Mouse (Mus musculus): ENCODE measurements at regions not wholly inside any gene's neighbourhood (a gene's known extent, or its start where the extent isn't known, plus 50 kb on each side); places are given as distances from the start of the nearest gene placed in this dataset.

GRCm38 (mm10) chr17:44398231-44398630 lies 209.8 kb downstream of the Clic5 start:
- Histone ChIP-seq H3K27ac (ENCODE audit: low read length) (no peak overlapping the region), H3K36me3 (ENCODE audit: control insufficient read depth, insufficient read depth, low read length) (no peaks in the 10 kb centered on the region), H3K4me3 (ENCODE audit: low read depth, low read length) (no peak overlapping the region), H3K27me3 (ENCODE audit: control insufficient read depth, insufficient read depth, low read length) (no peaks in the 10 kb centered on the region), H3K4me1 (ENCODE audit: control insufficient read depth, insufficient read depth, low read length) (no peaks in the 10 kb centered on the region), H3K4me2 (replicated peaks; ENCODE audit: low read depth, low read length) (no peak overlapping the region), H3K9me3 (ENCODE audit: control insufficient read depth, low read depth, low read length) (no peaks in the 10 kb centered on the region), H3K9ac (replicated peaks; ENCODE audit: low read depth, low read length) (no peak overlapping the region)
- no peak for ATAC-seq (ENCODE audit: insufficient number of reproducible peaks, insufficient read depth, low FRiP score, low read depth)
- 57% methylated on average over 5 of the region's 5 CpGs for WGBS

DNA sequence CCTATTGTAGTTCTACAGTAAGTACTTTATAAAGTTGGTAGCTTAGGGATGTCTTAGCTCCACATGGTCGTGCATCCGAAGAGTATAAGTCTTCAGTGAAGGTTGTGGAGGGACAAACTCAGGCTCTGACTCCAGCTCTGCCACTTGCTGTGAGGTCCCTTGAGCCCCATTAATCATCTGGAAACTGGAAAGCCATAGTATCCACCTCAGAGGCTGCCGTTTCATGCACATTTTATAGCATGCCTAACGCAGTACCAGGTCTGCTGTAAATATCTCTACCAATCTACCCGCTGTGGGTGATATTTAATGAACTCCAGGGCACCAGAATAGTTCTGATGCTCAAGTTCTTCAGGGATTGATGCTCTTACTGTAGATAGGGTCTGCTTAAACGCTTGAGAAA lies 216.5 kb downstream of the Clic5 start:
- H3K4me2 ChIP-seq (replicated peaks; ENCODE audit: low read depth, low read length) = no peak overlapping the region
- no peaks in the 10 kb centered on the region for H3K27me3 ChIP-seq (ENCODE audit: control insufficient read depth, insufficient read depth, low read length)
- no peak overlapping the region for H3K27ac ChIP-seq (ENCODE audit: low read length)
- WGBS = 83% methylated on average over 6 of the region's 6 CpGs
- no peak for ATAC-seq (ENCODE audit: insufficient number of reproducible peaks, insufficient read depth, low FRiP score, low read depth)
- H3K36me3 ChIP-seq (ENCODE audit: control insufficient read depth, insufficient read depth, low read length) = no peaks in the 10 kb centered on the region
- no peaks in the 10 kb centered on the region for H3K4me1 ChIP-seq (ENCODE audit: control insufficient read depth, insufficient read depth, low read length)
- H3K9ac ChIP-seq (replicated peaks; ENCODE audit: low read depth, low read length) = no peak overlapping the region
- H3K4me3 ChIP-seq (ENCODE audit: low read depth, low read length) = no peak overlapping the region
- no peaks in the 10 kb centered on the region for H3K9me3 ChIP-seq (ENCODE audit: control insufficient read depth, low read depth, low read length)

DNA sequence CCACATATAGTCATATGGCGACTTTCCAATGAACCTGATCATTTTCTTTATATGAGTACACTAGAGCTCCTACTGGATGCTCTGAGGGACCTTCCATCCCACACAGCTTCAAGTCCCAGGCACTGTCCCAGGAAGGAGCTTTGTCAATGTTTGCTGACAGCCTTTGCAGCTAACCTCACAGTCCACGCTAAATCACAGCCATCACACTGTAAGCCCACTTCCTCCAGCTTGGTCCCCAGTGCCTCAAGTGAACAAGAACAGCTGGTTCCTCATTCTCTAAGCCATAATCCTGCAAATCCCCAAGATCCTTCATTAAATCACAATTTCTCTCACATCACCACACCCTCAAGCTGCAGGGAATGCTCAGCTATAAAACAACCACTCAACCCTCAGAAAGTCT lies 222.6 kb downstream of the Clic5 start:
- Histone ChIP-seq H3K27me3 (ENCODE audit: control insufficient read depth, insufficient read depth, low read length) (no peaks in the 10 kb centered on the region), H3K27ac (ENCODE audit: low read length) (no peak overlapping the region), H3K4me3 (ENCODE audit: low read depth, low read length) (no peak overlapping the region), H3K36me3 (ENCODE audit: control insufficient read depth, insufficient read depth, low read length) (no peaks in the 10 kb centered on the region), H3K9ac (replicated peaks; ENCODE audit: low read depth, low read length) (no peak overlapping the region), H3K4me2 (replicated peaks; ENCODE audit: low read depth, low read length) (no peak overlapping the region), H3K9me3 (ENCODE audit: control insufficient read depth, low read depth, low read length) (no peaks in the 10 kb centered on the region), H3K4me1 (ENCODE audit: control insufficient read depth, insufficient read depth, low read length) (no peaks in the 10 kb centered on the region)
- 62% methylated on average over 2 of the region's 2 CpGs for WGBS
- no peak for ATAC-seq (ENCODE audit: insufficient number of reproducible peaks, insufficient read depth, low FRiP score, low read depth)

GRCm38 (mm10) chr17:44418676-44419404 lies 230.5 kb downstream of the Clic5 start:
- ATAC-seq (ENCODE audit: insufficient number of reproducible peaks, insufficient read depth, low FRiP score, low read depth) = no peak
- 64% methylated on average over 11 of the region's 11 CpGs for WGBS
- Histone ChIP-seq H3K27me3 (ENCODE audit: control insufficient read depth, insufficient read depth, low read length) (no peaks in the 10 kb centered on the region), H3K4me3 (ENCODE audit: low read depth, low read length) (no peak overlapping the region), H3K27ac (ENCODE audit: low read length) (no peak overlapping the region), H3K9ac (replicated peaks; ENCODE audit: low read depth, low read length) (no peak overlapping the region), H3K9me3 (ENCODE audit: control insufficient read depth, low read depth, low read length) (no peaks in the 10 kb centered on the region), H3K36me3 (ENCODE audit: control insufficient read depth, insufficient read depth, low read length) (no peaks in the 10 kb centered on the region), H3K4me1 (ENCODE audit: control insufficient read depth, insufficient read depth, low read length) (0 out of 2 replicates have a peak, but pooled peaks cover 4% of the 10 kb centered on the region), H3K4me2 (replicated peaks; ENCODE audit: low read depth, low read length) (no peak overlapping the region)

DNA sequence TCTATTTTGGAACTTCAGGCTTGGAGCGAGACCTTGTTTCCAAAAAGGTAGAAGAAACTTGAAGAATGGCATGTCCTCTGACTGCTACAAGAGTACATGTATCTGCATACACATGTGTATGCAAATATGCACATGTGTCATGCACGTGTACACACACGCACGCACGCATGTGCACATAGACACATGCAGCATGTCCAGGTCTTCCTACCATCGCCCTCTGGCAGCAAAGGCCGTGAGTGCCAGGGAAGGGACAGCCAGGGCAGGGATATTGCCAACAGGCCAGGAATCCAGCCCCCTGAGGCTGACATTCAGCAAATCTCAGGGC lies 231.0 kb downstream of the Clic5 start:
- Histone ChIP-seq H3K27ac (ENCODE audit: low read length) (no peak overlapping the region), H3K9me3 (ENCODE audit: control insufficient read depth, low read depth, low read length) (no peaks in the 10 kb centered on the region), H3K36me3 (ENCODE audit: control insufficient read depth, insufficient read depth, low read length) (no peaks in the 10 kb centered on the region), H3K4me1 (ENCODE audit: control insufficient read depth, insufficient read depth, low read length) (0 out of 2 replicates have a peak, but pooled peaks cover 4% of the 10 kb centered on the region), H3K27me3 (ENCODE audit: control insufficient read depth, insufficient read depth, low read length) (no peaks in the 10 kb centered on the region), H3K4me3 (ENCODE audit: low read depth, low read length) (no peak overlapping the region), H3K4me2 (replicated peaks; ENCODE audit: low read depth, low read length) (no peak overlapping the region), H3K9ac (replicated peaks; ENCODE audit: low read depth, low read length) (no peak overlapping the region)
- 93% methylated on average over 7 of the region's 7 CpGs for WGBS
- ATAC-seq (ENCODE audit: insufficient number of reproducible peaks, insufficient read depth, low FRiP score, low read depth) = no peak

GRCm38 (mm10) chr17:44420098-44421070 lies 232.0 kb downstream of the Clic5 start:
- H3K4me1 ChIP-seq (ENCODE audit: control insufficient read depth, insufficient read depth, low read length) = 0 out of 2 replicates have a peak, but pooled peaks cover 4% of the 10 kb centered on the region
- H3K27ac ChIP-seq (ENCODE audit: low read length) = no peak overlapping the region
- H3K9ac ChIP-seq (replicated peaks; ENCODE audit: low read depth, low read length) = no peak overlapping the region
- WGBS = 79% methylated on average over 9 of the region's 9 CpGs
- no peaks in the 10 kb centered on the region for H3K36me3 ChIP-seq (ENCODE audit: control insufficient read depth, insufficient read depth, low read length)
- no peaks in the 10 kb centered on the region for H3K27me3 ChIP-seq (ENCODE audit: control insufficient read depth, insufficient read depth, low read length)
- H3K4me2 ChIP-seq (replicated peaks; ENCODE audit: low read depth, low read length) = no peak overlapping the region
- no peak overlapping the region for H3K4me3 ChIP-seq (ENCODE audit: low read depth, low read length)
- no peak for ATAC-seq (ENCODE audit: insufficient number of reproducible peaks, insufficient read depth, low FRiP score, low read depth)
- no peaks in the 10 kb centered on the region for H3K9me3 ChIP-seq (ENCODE audit: control insufficient read depth, low read depth, low read length)

DNA sequence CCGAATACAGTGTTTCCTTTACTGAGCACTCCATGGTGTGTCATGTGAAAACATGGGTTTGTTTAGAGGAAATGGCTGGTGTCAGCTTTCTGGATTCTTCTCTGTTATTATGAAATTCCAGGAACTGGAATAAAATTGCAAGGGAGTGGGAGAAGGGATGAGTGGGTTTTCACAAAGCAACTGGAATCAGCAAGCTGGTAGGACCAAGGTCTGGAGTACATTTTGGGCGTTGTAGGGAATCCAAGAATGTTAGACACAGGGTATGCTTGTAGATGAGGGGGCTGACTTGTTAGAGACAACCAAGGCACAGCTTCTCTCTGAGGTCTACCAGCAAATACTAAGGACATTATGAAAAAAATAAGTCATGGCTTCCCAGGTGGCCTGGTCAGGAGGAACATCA lies 233.8 kb downstream of the Clic5 start:
- H3K27ac ChIP-seq (ENCODE audit: low read length) = no peak overlapping the region
- no peak overlapping the region for H3K9ac ChIP-seq (replicated peaks; ENCODE audit: low read depth, low read length)
- H3K4me3 ChIP-seq (ENCODE audit: low read depth, low read length) = no peak overlapping the region
- H3K4me1 ChIP-seq (ENCODE audit: control insufficient read depth, insufficient read depth, low read length) = 0 out of 2 replicates have a peak, but pooled peaks cover 4% of the 10 kb centered on the region
- H3K36me3 ChIP-seq (ENCODE audit: control insufficient read depth, insufficient read depth, low read length) = no peaks in the 10 kb centered on the region
- H3K4me2 ChIP-seq (replicated peaks; ENCODE audit: low read depth, low read length) = no peak overlapping the region
- 78% methylated on average over 2 of the region's 2 CpGs for WGBS
- ATAC-seq (ENCODE audit: insufficient number of reproducible peaks, insufficient read depth, low FRiP score, low read depth) = no peak
- H3K9me3 ChIP-seq (ENCODE audit: control insufficient read depth, low read depth, low read length) = no peaks in the 10 kb centered on the region
- no peaks in the 10 kb centered on the region for H3K27me3 ChIP-seq (ENCODE audit: control insufficient read depth, insufficient read depth, low read length)

DNA sequence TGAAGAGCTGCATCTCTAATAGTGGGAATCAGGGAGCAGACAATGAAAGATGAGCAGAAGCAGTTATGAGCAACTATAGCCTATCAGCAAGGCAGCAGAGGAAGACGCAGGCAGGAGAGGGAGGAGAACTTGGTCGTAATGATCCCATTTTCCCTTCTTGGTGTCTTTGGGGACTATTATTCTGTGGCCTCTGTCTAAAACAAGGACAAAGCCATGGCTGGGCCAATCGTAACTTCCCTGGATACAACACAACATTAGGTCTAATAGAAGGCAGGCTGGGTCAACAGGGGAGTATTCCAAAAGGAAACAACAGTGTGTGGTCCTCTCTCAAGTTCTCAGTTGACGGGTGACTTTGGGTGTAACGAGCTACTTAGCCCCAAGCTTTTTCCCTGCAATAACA lies 234.5 kb downstream of the Clic5 start:
- no peaks in the 10 kb centered on the region for H3K27me3 ChIP-seq (ENCODE audit: control insufficient read depth, insufficient read depth, low read length)
- no peak overlapping the region for H3K4me2 ChIP-seq (replicated peaks; ENCODE audit: low read depth, low read length)
- H3K4me1 ChIP-seq (ENCODE audit: control insufficient read depth, insufficient read depth, low read length) = 0 out of 2 replicates have a peak, but pooled peaks cover 4% of the 10 kb centered on the region
- H3K36me3 ChIP-seq (ENCODE audit: control insufficient read depth, insufficient read depth, low read length) = no peaks in the 10 kb centered on the region
- H3K4me3 ChIP-seq (ENCODE audit: low read depth, low read length) = no peak overlapping the region
- 76% methylated on average over 5 of the region's 5 CpGs for WGBS
- no peak for ATAC-seq (ENCODE audit: insufficient number of reproducible peaks, insufficient read depth, low FRiP score, low read depth)
- H3K27ac ChIP-seq (ENCODE audit: low read length) = no peak overlapping the region
- H3K9me3 ChIP-seq (ENCODE audit: control insufficient read depth, low read depth, low read length) = no peaks in the 10 kb centered on the region
- no peak overlapping the region for H3K9ac ChIP-seq (replicated peaks; ENCODE audit: low read depth, low read length)
